Mouse (Mus musculus) liver, postnatal 0 days (tissue): Measurements from ENCODE around the gene Gm48551. TPM values are rescaled to one million over a fixed set of nuclear protein-coding genes. Genes with fewer than 3 reads are reported as not detected.

ENCODE experiments used
- ATAC-seq: fragments of 200-750 bp; cut with Nextera tagmentation; 2 replicates; pipeline ENCODE4 v1.8.0; 2017; ENCODE audit warnings: mild to moderate bottlenecking, moderate library complexity
- DNase-seq: peaks from one replicate; pipeline ENCODE4 v3.0.0-alpha.2; 2016
- H3K27ac ChIP-seq: fragments of 300-500 bp; sonication (generic); 2 replicates; pipeline ENCODE4 v1.5.1; 2014; ENCODE audit warnings: antibody characterized with exemption, moderate library complexity, mild to moderate bottlenecking, low read depth
- H3K27me3 ChIP-seq: fragments of 300-500 bp; sonication (generic); 2 replicates; pipeline ENCODE4 v1.6.1; 2014; ENCODE audit warnings: low read length, control low read depth, mixed read lengths; ENCODE audit not compliant: insufficient read depth
- H3K36me3 ChIP-seq: fragments of 300-500 bp; sonication (generic); replicated peaks from 2 replicates; pipeline ENCODE4 v1.6.1; 2014; ENCODE audit warnings: mild to moderate bottlenecking, control low read depth, low read length, moderate library complexity, mixed read lengths; ENCODE audit not compliant: insufficient read depth
- H3K4me1 ChIP-seq: fragments of 300-500 bp; sonication (generic); 2 replicates; pipeline ENCODE4 v1.6.1; 2014; ENCODE audit warnings: antibody characterized with exemption, mild to moderate bottlenecking, control low read depth; ENCODE audit not compliant: insufficient read depth
- H3K4me2 ChIP-seq: fragments of 300-500 bp; sonication (generic); 2 replicates; pipeline ENCODE4 v1.6.1; 2014; ENCODE audit warnings: low read depth, mild to moderate bottlenecking, low read length, moderate library complexity, mixed read lengths
- H3K4me3 ChIP-seq: fragments of 300-500 bp; sonication (generic); 2 replicates; pipeline ENCODE4 v1.5.1; 2014; ENCODE audit warnings: low read depth, low read length
- H3K9ac ChIP-seq: fragments of 300-500 bp; sonication (generic); replicated peaks from 2 replicates; pipeline ENCODE4 v1.6.1; 2014; ENCODE audit warnings: mild to moderate bottlenecking, moderate library complexity
- H3K9me3 ChIP-seq: fragments of 300-500 bp; sonication (generic); 2 replicates; pipeline ENCODE4 v1.6.1; 2016; ENCODE audit warnings: mild to moderate bottlenecking, control low read depth, low read length, mixed read lengths
- CTCF ChIP-seq: sonication (generic); IDR thresholded peaks from 2 replicates; pipeline ENCODE4 v1.5.1; 2016; ENCODE audit warnings: antibody characterized with exemption, low read depth
- EP300 ChIP-seq: IDR thresholded peaks from 2 replicates; pipeline ENCODE4 v1.6.1; 2016; ENCODE audit warnings: antibody characterized with exemption, low read depth, mild to moderate bottlenecking
- WGBS: fragments of 180-500 bp; shearing (Covaris S2); extraction: QIAGEN DNeasy Blood & Tissue Kit; methylation state at CpG from one replicate; pipeline ENCODE4 v1.1.7; 2014; ENCODE audit not compliant: insufficient replicate concordance; 5-methylcytosine and 5-hydroxymethylcytosine counted together
- polyA plus RNA-seq: library from polyadenylated mRNA; unstranded; fragments of >200 nt; fragmentation: Nextera tagmentation; extraction: Ambion mirVana; gene quantifications from 2 replicates; pipeline ENCODE4 v1.2.1, GENCODE M21; 2015

Gene Gm48551
- polyA plus RNA-seq, 1 experiment from 2014 or later, result 0.70 TPM

- Histone ChIP-seq H3K27me3 (no peaks in the 10 kb centered on the region), H3K9me3 (no peaks in the 10 kb centered on the region), H3K4me2 (no peak overlapping the region), H3K27ac (peak overlapping the region; percentile 71; the same call in 1 of the 2 replicates), H3K4me3 (no peak overlapping the region), H3K9ac (no peak overlapping the region), H3K4me1 (peaks cover 14% of the 10 kb centered on the region), H3K36me3 (peaks cover 34% of the 10 kb centered on the region)
- WGBS, result 75% methylated on average over 22 of the region's 22 CpGs
- no peak for ATAC-seq
- no peak for DNase-seq
- TF ChIP-seq EP300, result no peak
- no peak for TF ChIP-seq CTCF
Observed at GRCm38 (mm10) chr10:81400371-81401204, 16.3 kb downstream of the Gm48551 start.

GRCm38 (mm10) chr10:81401205-81401520, 16.9 kb downstream of the Gm48551 start:
- Histone ChIP-seq H3K36me3 (peaks cover 34% of the 10 kb centered on the region), H3K4me3 (no peak overlapping the region), H3K4me1 (peaks cover 14% of the 10 kb centered on the region), H3K4me2 (no peak overlapping the region), H3K9ac (no peak overlapping the region), H3K27ac (peak overlapping the region; percentile 71), H3K9me3 (no peaks in the 10 kb centered on the region), H3K27me3 (no peaks in the 10 kb centered on the region)
- DNase-seq, result no peak
- 59% methylated on average over 10 of the region's 10 CpGs for WGBS
- no peak for TF ChIP-seq EP300
- ATAC-seq, result no peak

DNA sequence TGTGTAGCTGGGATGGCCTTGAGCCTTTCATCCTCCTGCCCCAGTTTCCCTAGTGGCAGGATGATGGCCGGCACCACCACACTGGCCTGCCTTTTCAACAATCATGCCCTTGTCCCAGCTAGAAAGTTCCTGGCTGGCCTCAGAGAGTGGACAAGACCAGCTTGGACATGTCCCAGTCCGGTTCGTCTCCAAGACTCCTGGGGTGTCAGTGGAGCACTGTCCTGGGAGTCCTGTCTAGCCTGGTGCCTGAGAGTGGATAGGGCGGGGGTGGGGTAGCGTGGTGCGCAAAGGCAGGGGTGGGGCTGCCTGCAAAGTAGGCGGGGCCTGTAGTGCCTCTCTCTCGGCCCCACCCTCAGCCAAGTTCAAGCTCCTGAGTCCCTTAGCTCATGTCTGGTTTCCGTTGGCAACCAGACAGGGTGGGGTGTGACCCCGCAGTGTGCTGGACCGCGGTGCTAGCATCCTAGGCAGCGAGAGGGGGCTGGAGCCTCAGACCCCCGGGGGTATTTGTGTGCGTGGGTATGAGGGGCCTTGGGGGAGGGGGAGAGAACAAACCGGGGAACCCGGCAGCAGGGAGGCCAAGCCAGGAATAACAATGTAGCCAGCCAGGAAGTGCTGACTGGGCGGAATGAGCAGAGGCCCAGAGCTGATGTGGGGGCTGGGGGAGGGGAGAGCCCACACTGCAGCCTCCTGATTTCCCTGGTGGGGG, 17.4 kb downstream of the Gm48551 start:
- peak; percentile 79 for DNase-seq
- TF ChIP-seq EP300 (no peak), CTCF (no peak)
- peak; percentile 78 for ATAC-seq

DNA sequence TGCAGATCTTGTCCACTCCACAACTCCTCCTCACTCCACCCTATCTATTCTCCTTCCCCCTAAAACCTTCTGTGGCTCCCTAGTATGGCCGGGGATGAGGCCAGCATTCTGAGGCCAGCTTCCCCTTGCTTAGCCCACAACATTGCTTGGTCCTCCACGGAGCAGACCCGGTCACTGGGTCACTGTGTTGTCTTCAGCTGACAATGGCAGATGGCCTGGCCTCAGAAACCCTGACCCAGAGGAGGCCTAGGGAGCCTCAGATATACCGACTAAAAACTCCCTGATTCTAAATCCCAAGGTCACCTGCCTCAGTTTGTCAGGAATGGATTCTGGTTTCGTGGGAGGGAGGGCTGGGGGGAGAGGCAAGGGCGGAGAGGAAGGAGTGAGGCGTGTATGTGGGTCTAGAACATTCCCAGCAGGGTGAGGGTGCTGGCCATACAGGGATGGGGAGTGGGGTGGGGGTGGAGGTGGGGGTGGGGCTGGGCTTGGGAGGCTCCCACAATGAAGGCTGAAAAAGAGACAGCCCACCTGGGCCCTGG, 18.0 kb downstream of the Gm48551 start:
- Histone ChIP-seq H3K27ac (peak overlapping the region; percentile 71), H3K4me1 (peaks cover 18% of the 10 kb centered on the region), H3K36me3 (peaks cover 35% of the 10 kb centered on the region), H3K4me3 (no peak overlapping the region), H3K4me2 (peak overlapping the region; percentile 29; the same call in 1 of the 2 replicates), H3K27me3 (no peaks in the 10 kb centered on the region), H3K9ac (no peak overlapping the region), H3K9me3 (no peaks in the 10 kb centered on the region)
- ATAC-seq (peak; percentile 14), DNase-seq (no peak)
- WGBS, result 52% methylated on average over 7 of the region's 7 CpGs
- TF ChIP-seq CTCF (no peak), EP300 (no peak)

More for the DNA sequence above, 17.4 kb downstream of the Gm48551 start:
- Histone ChIP-seq H3K4me3 (no peak overlapping the region), H3K27ac (peak overlapping the region; percentile 71), H3K9me3 (no peaks in the 10 kb centered on the region), H3K36me3 (peaks cover 34% of the 10 kb centered on the region), H3K27me3 (no peaks in the 10 kb centered on the region), H3K9ac (no peak overlapping the region; the same call in 1 of the 2 replicates), H3K4me2 (peak overlapping the region; percentile 29; the same call in 1 of the 2 replicates), H3K4me1 (peaks cover 14% of the 10 kb centered on the region)
- WGBS, result 26% methylated on average over 17 of the region's 18 CpGs

DNA sequence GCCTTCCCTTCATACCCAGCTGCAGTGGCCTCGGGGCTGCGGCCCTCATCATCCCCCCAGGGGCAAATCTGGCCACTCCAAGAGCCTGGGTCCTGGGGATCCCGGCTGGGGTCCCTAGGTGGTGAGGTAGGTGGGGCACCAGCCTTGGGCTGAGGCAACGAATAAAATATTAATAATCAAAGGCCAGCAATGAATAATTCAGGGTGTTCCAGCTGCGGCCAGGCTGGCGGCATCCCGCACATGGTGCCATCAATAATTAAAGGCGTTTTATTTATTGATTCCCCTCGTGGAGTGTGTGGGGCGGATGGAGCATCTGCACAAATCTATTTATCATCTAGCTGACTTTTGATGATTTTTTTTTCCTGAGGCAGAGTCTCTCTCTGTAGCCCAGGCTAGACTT, 19.2 kb downstream of the Gm48551 start:
- 84% methylated on average over 10 of the region's 10 CpGs for WGBS
- H3K27ac ChIP-seq, result no peak overlapping the region; the same call in 1 of the 2 replicates
- DNase-seq (no peak), ATAC-seq (no peak)
- no peak overlapping the region for H3K4me2 ChIP-seq
- peaks cover 32% of the 10 kb centered on the region for H3K36me3 ChIP-seq
- H3K9me3 ChIP-seq, result no peaks in the 10 kb centered on the region
- H3K27me3 ChIP-seq, result peaks cover 3% of the 10 kb centered on the region; the same call in 1 of the 2 replicates
- no peak overlapping the region for H3K9ac ChIP-seq
- H3K4me3 ChIP-seq, result no peak overlapping the region
- TF ChIP-seq CTCF (no peak), EP300 (no peak)
- H3K4me1 ChIP-seq, result peaks cover 29% of the 10 kb centered on the region

DNA sequence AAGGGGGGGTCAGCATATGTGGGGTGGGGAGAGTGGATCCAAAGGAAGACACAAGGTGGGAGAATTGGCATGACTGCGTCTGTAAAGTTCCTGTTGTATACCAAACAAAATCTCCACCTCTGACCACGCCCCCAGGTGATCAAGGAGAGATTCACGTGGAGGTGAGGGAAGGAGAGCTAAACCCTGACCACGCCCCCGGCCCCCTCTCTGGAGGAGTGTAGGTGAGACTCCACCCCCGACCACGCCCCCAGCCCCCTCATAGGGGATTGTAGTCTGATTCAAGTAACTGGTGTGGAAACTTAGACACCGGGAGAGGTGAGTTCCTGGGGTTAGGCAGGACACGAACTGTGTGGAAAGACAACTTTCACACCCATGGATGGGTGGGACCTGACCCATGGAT, 19.8 kb downstream of the Gm48551 start:
- H3K36me3 ChIP-seq, result peaks cover 31% of the 10 kb centered on the region
- ATAC-seq (no peak), DNase-seq (no peak)
- H3K27ac ChIP-seq, result no peak overlapping the region
- H3K27me3 ChIP-seq, result peaks cover 4% of the 10 kb centered on the region; the same call in 1 of the 2 replicates
- TF ChIP-seq EP300, result no peak
- no peak for TF ChIP-seq CTCF
- no peak overlapping the region for H3K4me3 ChIP-seq
- WGBS, result 55% methylated on average over 9 of the region's 9 CpGs
- H3K4me1 ChIP-seq, result peaks cover 35% of the 10 kb centered on the region
- no peak overlapping the region for H3K9ac ChIP-seq
- peak overlapping the region; percentile 40; the same call in 1 of the 2 replicates for H3K4me2 ChIP-seq
- H3K9me3 ChIP-seq, result no peaks in the 10 kb centered on the region
